Mouse (Mus musculus) left cerebral cortex, adult 2 months (tissue): ENCODE measurements around the gene Clec18a. TPM values are rescaled to one million over a fixed set of nuclear protein-coding genes. Genes with fewer than 3 reads are reported as not detected.
"Not testable (repeated sequence)": the region's sequence is repeated elsewhere in the genome, so short reads cannot be mapped to it uniquely, and the experiment has no call there.

Experiments
- DNase-seq, 2 experiments: peaks; one replicate each; pipeline ENCODE4 v3.0.0; 2021 to 2022; ENCODE audit warnings: low spot score in 2 of 2, mixed read lengths in 1 of 2; ENCODE audit errors: extremely low spot score in 1 of 2
- H3K27ac ChIP-seq: fragments of 200-600 bp; 2 replicates; pipeline ENCODE4 v1.8.1; 2022
- H3K4me3 ChIP-seq: fragments of 200-600 bp; 2 replicates; pipeline ENCODE4 v1.8.1; 2022
- CTCF ChIP-seq: fragments of 200-600 bp; IDR thresholded peaks from 2 replicates; pipeline ENCODE4 v1.8.1; 2022; ENCODE audit warnings: antibody characterized with exemption, mild to moderate bottlenecking, moderate library complexity
- intact Hi-C: fragments of 180-260 bp; cut with DNase I; formaldehyde crosslinking; loops from one replicate; pipeline ENCODE4 v1.15.1; 2025
- total RNA-seq, 2 experiments: library from RNA; stranded (reverse); gene quantifications; 2 replicates each; pipeline ENCODE4 v1.2.3; 2021

Clec18a gene
- total RNA-seq, 2 experiments from 2014 or later = 3.7 to 6.4 TPM

DNA sequence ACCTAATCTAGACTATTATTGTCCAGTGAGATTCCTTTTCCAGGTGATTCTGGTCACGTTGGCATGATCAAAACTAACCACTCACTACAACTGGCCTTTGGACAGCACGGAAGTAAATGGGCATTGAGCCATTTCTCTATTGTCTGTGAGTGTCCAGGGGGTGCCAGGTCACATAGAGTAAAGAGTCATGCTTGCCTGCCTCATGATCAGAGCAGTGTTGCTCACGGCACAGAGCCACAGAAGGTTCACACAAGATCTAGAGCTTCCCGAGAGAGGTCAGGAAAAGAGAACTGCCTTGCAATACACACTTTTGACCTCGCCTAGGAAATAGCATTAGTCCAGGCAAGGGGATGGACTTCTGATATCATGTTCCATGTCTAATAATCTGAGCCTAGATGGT is 12.8 kb downstream of the Clec18a start:
- H3K27ac ChIP-seq = no peak overlapping the region
- intact Hi-C loops = no loop called here
- H3K4me3 ChIP-seq = no peak overlapping the region

DNA sequence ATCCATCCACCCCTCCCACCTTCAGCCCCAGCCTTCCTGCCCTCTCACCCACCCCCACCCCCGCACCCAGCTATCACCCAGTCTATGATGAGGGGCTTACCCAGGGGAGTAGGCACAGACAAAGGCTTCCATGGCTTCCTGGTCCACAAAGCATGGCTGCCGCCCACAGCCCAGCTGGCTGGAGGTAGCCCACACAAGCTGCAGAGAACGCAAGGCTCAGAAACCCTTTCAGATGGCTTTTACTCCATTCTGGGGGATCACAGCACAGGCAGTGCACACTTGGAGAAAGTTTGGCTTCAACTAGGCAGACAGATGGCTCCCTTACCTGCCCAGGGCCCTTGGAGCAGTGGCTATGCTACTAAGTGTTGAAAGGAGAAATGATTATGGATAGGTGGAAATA is 16.3 kb downstream of the Clec18a start:
- Histone ChIP-seq H3K27ac (no peak overlapping the region), H3K4me3 (no peak overlapping the region)
- TF ChIP-seq CTCF = no peak
- DNase-seq = peak in 1 of 2 experiments; percentile 67
- intact Hi-C loops = no loop called here

More for the DNA sequence above, 12.8 kb downstream of the Clec18a start:
- DNase-seq = no peak
- no peak for TF ChIP-seq CTCF

DNA sequence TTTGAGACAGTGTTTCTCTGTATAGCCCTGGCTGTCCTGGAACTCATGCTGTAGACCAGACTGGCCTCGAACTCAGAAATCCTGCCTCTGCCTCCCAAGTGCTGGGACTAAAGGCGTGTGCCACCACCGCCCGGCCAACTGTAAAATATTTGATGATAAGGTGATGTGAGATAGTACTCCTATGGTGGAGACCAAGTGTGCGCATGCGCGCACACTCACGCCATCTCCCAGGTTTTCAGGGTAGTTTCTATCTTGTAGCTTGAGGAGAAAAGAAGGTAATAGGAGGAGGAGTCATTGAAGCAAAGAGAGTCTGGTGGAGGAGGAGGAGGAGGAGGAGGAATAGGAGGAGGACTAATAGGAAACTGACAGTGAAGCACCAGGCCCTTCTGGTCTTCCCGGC is 23.6 kb downstream of the Clec18a start:
- H3K4me3 ChIP-seq, intact Hi-C loops, DNase-seq, H3K27ac ChIP-seq: not testable (repeated sequence)

DNA sequence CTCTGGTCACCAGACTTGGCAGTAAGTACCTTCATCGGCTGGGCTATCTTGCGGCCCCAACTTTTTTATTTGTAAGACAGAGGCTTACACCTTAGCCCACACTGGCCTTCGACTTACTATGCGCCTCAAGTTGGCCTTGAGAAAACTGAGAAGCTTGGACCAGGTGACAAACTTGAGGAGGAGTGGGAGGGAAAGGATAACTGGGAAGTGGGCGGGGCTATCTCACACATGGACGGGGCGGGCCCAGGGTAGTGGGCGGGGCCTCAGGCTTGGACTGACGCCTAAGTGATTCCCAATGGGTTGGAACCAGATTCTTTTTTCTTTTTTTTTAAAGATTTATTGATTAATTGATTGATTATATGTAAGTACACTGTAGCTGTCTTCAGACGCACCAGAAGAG is 24.8 kb downstream of the Clec18a start:
- DNase-seq = no peak
- intact Hi-C loops = no loop called here
- H3K4me3 ChIP-seq = no peak overlapping the region
- no peak for TF ChIP-seq CTCF
- no peak overlapping the region for H3K27ac ChIP-seq

DNA sequence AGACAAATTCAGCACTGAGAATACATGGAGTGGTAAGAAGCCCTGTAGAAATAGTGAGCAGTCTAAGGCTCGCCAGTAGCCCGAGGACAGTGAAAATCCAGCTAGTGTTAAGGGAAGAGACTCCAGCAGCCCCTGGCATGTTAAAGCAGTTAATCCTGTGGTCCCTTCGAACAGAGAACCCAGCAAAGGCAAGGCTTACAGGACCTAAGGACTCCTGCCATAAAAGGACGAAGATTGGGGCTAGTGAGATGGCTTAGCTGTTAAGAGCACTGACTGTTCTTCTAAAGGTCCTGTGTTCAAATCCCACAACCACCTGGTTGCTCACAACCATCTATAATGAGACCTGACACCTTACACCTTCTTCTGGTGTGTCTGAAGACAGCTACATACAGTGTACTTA is 25.9 kb downstream of the Clec18a start:
- intact Hi-C loops = no loop called here
- no peak overlapping the region for H3K4me3 ChIP-seq
- TF ChIP-seq CTCF = no peak
- H3K27ac ChIP-seq = no peak overlapping the region
- no peak for DNase-seq

DNA sequence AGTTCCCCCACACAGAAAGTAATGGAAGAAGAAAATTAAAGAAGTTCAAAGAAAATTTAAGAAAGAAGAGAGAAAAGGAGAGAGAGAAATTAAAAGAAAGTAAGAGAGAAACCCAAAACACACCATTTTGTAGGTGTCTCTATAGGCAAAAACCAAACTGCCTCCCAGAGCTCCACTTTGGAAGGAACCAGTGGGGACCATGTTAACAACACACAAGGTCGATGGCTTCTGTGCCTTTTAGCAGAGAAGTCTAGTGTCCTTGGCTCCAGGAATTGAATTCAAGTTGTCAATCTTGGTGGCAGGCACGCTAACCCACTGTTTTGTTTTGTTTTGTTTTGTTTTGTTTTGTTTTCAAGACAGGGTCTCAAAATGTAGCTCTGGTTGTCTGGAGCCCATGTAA is 29.3 kb downstream of the Clec18a start:
- no peak for DNase-seq
- intact Hi-C loops = no loop called here
- H3K4me3 ChIP-seq = no peak overlapping the region
- no peak for TF ChIP-seq CTCF
- H3K27ac ChIP-seq = no peak overlapping the region

DNA sequence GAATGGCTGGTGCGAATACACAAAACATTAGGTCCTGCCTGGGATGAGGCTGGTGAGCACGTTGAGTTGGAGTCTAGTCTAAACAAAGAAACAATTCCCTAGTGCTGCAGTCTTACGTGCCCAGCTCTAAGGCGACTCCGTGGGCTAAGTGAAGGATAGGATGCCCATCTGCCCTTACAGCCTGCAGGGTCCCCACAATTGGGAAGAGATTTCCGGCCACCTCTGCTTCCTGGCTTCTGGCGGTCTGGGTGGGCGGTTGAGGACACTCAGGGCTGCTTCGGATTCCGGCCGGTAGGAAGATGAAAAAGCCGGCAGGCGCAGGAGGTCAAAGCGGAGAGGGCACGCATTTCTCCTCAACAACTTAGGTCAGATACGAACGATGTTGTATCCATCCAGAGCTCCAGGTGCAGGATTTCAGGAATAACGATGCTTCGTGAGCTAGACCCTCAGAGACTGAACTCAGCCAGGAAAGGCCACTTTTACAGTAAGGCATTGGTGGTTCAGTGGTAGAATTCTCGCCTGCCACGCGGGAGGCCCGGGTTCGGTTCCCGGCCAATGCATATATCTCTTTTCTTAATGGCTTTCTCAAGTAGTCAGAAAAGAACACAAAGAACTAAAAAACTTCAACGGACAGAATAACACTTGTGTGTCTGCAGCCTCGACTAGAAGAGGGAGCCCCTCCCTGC is 30.0 kb downstream of the Clec18a start:
- intact Hi-C loops = no loop called here
- H3K27ac ChIP-seq = peak overlapping the region; percentile 20; the same call in 1 of the 2 replicates
- H3K4me3 ChIP-seq = peak overlapping the region; percentile 60
- TF ChIP-seq CTCF = no peak
- peak; percentile 91 to 96 for DNase-seq

DNA sequence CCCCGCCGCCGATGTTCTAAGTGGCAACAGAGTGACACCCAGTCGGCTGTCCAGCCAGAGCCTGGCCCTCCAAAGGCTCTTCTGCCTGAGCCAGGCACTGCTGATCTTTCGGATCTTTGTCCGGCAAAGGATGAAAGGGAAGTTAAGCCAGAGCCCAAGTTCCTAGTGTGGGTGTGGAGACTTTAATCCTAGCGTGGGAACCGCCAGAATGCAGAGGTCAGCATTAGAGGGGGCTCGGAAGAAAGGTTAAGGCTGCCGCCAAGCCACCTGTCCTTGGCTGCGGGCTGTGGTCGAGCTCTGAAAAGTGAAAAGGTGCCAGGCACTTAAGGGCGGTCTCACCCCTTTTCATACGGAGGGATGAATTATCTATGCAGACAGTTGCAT is 30.5 kb downstream of the Clec18a start:
- TF ChIP-seq CTCF = no peak
- no peak for DNase-seq
- Histone ChIP-seq H3K27ac (peak overlapping the region; percentile 20; the same call in 1 of the 2 replicates), H3K4me3 (peak overlapping the region; percentile 60)
- intact Hi-C loops = no loop called here

DNA sequence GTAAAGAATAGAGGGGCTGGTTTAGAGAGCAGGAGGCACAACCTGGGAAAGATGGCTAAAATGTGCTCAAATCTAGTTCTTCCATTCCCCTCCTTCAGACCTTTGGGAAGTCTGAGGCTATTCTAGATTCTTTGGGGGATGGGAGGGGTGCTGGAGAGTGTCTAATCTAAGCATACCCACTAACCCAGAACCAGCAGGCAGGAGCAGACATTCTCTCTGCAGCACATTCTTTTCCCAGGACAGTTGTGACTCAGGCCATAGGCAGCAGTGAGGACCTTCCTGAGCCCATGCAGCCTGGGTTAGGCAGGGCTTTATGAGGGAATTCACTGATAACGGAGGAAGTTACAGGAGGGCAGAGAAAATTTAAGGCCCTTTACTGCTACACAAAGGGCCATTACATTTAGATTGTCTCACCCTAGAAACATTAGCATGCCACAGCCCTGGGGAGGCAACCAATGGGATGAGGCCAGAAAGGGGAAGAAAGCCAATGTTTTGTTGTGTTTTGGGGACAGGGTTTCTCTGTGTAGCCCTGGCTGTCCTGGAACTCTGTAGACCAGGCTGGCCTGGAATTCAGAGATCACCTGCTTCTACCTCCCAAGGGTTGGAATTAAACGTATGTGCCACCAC is 33.2 kb downstream of the Clec18a start:
- DNase-seq = no peak
- no peak for TF ChIP-seq CTCF
- Histone ChIP-seq H3K27ac (no peak overlapping the region), H3K4me3 (no peak overlapping the region)
- intact Hi-C loops = no loop called here

DNA sequence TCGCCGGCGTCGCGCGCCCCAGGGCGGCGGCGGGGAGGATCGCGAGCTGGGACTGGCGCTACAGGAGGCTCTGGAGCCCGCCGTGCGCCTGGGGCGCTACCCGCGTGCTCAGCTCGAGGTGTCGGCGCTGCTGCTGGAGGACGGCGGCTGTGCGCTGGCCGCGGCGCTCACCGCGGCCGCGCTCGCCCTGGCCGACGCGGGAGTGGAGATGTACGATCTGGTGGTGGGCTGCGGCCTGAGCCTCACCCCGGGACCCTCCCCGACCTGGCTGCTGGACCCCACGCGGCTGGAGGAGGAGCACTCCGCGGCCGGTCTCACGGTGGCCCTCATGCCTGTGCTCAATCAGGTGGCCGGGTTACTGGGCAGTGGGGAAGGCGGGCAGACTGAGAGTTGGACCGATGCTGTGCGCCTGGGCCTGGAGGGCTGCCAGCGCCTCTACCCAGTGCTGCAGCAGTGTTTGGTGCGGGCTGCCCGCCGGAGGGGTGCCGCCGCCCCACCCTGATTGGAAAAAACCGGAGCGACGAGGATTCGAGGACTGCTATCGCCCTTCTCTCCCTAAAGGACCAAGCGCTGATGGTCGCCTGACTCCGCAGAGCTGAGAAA is 35.4 kb downstream of the Clec18a start:
- DNase-seq = peak; percentile 44 to 49
- H3K27ac ChIP-seq = peak overlapping the region; percentile 51
- intact Hi-C loops = loop anchor here (1.0 kb wide), 1 partner anchor 34 kb away; no protein-coding TSS in a partner anchor
- TF ChIP-seq CTCF = no peak
- H3K4me3 ChIP-seq = peak overlapping the region; percentile 78

DNA sequence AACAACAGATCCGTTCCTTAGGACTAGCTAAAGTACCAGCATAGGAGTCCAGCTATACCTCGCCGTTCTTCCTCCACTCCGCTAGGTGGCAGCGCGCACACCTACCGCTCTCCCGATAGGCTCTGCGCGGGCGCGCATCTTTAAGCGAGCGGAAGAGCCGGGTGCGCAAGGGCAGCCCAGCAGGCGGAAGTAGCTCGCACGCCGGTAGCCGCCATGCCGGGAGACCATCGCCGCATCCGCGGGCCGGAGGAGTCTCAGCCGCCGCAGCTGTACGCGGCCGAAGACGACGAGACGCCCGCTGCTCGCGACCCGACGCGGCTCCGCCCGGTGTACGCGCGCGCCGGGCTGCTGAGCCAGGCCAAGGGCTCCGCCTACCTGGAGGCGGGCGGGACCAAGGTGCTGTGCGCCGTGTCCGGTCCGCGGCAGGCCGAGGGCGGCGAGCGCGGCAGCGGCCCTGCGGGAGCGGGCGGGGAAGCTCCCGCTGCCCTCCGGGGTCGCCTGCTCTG is 36.0 kb downstream of the Clec18a start, which contains the start of gene Exosc6:
Gene Exosc6 (plus strand): TSS at position 182 of the 506 bp plus-strand sequence.
- peak within 1 kb of the TSS; percentile 78 for H3K4me3 ChIP-seq
- DNase-seq = peak; percentile 91 to 92
- intact Hi-C loops = loop anchor here (1.0 kb wide), 1 partner anchor 34 kb away; no protein-coding TSS in a partner anchor
- peak within 1 kb of the TSS; percentile 51 for H3K27ac ChIP-seq
- TF ChIP-seq CTCF = peak; percentile 92

DNA sequence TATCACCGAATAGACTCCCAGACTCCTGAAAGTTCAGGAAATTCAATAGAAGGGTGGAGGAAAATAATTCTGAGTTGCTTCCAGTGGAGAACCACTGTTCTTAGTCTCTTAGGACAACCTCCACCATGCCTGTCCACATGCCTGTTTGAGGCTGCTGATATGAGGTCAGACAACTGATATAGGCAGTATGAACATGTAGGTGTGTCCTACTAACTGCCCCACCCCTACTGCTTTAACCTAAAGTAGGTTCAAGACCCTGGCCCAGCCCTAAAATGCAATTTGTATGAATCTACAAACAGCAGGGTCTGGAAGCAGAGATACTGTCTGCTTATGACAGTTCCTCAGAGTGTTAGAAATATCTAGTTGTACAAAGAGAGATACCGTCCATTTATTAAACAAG is 36.6 kb downstream of the Clec18a start:
- intact Hi-C loops = loop anchor here (1.0 kb wide), 1 partner anchor 35 kb away; no protein-coding TSS in a partner anchor
- no peak for TF ChIP-seq CTCF
- Histone ChIP-seq H3K27ac (no peak overlapping the region), H3K4me3 (no peak overlapping the region)
- no peak for DNase-seq
